Mouse (Mus musculus) cerebellum, postnatal 14 days (tissue): Measurements from ENCODE around the gene Nos2.
A peak's percentile ranks its signal among the peaks of the same experiment; 100 is the strongest.

Experiments used
- DNase-seq, 2 experiments: peaks; one replicate each; pipeline ENCODE4 v3.0.0; 2021; ENCODE audit warnings: mixed read lengths in 2 of 2

Nos2 gene

DNA sequence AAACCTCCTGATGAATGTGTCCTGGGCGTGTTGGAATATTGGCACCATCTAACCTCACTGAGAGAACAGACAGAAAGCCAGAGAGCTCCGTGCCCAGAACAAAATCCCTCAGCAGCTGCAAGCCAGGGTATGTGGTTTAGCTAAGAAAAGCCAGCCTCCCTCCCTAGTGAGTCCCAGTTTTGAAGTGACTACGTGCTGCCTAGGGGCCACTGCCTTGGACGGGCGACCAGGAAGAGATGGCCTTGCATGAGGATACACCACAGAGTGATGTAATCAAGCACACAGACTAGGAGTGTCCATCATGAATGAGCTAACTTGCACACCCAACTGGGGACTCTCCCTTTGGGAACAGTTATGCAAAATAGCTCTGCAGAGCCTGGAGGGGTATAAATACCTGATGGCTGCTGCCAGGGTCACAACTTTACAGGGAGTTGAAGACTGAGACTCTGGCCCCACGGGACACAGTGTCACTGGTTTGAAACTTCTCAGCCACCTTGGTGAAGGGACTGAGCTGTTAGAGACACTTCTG is at the start of gene Nos2:
Nos2 (plus strand) TSS at position 377 of the 529 bp plus-strand sequence.
- no peak for DNase-seq

DNA sequence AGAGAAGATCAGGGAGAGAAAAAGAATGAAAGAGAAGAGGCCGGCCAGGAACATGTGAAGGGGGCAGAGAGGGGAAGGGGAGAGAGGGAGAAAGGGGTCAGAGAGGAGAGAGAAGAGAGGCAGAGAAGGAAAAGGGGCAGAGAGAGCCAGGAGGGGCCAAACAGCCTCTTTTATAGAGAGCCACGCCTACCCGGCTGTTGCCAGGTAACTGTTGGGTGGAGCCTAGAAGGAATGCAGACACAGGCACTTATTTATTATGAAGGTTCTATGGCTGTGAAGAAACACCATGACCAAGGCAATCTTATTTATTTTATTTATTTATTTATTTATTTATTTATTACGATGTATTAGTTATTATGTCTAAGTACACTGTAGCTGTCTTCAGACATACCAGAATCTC is 49.7 kb upstream of the Nos2 start:
- DNase-seq, result no peak

DNA sequence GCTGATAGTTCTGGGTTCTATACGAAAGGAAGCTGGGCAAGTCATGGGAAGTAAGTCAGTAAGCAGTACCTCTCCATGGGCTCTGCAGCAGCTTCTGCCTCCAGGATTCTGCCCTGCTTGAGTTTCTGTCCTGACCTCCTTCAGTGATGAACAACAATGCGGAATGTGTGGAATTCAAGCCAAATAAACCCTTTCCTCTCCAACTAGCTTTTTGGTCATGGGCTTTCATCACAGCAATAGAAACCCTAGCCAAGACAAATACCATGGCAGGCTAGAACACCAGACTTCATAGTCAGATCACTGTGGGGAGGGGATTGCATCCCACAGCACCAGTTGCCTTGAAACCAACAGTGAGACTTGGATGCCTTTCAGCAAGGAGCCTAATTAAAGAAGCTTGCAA is 47.8 kb upstream of the Nos2 start:
- DNase-seq, result no peak

DNA sequence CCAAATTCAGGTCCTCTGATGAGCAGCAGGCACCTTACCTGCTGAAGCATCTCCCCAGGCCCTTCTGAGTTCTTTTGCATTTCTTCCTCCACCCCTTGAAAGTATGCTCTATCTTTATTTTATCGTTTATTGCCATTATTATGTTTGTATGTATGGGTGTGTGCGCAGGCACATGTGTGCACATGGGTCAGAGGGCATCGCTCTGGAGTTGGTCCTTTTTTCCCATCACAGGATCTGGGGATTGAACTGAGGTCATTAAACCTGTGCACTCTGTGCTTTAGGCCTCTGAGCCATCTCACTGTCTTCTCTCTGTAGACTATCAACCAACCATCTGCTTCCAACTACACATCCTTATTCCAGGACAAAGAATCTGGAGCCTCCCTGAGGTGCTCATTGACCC is 40.9 kb upstream of the Nos2 start:
- DNase-seq, result no peak

DNA sequence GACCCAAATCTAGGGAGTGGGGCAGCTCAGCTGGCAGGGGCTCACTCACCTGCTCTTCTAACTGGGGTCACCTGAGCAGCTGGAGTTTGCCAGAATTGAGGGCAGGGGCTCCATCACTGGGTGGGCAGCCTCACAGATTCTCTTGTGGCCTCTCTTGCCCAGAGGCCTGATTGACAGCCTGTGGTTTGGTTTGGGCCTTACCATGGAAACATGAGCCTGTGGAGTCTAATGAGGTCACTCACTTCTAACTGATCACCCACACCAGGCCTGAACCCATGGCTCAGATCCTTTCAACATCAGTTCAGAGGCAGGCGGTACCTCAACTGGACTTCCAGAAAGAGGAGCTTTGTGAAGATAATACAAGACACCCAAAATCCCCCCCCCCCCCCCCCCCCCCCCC is 33.9 kb upstream of the Nos2 start:
- peak in 1 of 2 experiments; percentile 5 for DNase-seq

DNA sequence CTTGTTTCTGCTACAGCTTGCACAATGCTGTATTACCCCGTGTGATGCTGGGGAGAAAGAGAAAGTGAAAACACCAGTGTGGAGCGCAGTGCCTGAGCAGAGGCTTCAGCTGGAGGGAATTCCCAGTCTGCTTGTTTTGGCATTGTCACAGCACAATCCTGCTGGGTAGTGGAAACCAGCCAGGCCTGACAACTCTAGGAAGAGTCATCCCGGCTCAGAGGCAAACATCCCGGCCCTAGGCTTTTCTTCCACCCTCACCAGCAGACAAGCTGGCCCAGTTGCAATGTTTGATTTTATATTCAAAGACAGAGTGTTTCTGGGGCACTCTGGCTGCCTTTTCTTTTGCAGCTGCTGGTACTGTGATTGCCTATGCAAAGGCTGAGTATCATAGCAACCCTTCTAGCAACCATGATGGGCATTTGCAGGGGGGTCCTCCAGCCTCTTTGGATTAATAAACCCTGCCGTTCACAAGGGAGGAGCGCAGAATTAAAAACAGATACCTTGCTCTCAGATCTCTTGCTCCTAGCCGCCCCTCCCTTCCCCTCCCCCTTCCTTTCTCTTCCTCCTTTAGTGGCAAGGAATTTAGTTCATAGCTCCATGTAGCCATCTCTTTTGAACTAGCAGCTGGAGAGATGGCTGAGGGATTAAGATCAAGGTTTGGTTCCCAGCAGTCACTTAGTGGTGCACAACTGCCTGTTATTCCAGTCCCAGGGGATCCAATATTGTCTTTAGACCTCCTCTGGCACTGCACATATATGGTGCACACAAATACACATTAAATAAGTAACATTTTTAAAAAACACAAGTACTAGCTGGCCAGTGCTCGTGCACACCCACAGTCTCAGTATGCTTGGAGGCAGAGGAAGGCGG is 33.2 kb upstream of the Nos2 start:
- peak; percentile 86 to 89 for DNase-seq

DNA sequence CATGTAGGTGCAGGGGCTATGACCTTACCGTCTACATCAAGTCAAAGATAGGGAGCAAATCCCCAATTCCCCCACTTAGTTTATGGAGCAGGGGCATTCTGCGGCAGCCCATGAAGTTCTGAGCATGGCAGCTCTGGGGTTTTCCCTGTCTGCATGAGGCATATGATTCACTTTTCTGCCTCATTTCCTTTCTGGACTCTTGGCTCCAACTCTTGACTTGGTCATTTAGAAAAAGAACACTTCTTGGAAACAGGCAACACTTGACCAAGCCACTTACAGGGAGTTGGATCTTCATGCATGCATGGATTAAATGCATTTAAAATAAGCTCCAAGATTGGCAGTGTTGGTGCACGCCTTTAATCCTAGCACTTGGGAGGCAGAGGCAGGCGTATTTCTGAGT is 31.4 kb upstream of the Nos2 start:
- DNase-seq, result no peak

DNA sequence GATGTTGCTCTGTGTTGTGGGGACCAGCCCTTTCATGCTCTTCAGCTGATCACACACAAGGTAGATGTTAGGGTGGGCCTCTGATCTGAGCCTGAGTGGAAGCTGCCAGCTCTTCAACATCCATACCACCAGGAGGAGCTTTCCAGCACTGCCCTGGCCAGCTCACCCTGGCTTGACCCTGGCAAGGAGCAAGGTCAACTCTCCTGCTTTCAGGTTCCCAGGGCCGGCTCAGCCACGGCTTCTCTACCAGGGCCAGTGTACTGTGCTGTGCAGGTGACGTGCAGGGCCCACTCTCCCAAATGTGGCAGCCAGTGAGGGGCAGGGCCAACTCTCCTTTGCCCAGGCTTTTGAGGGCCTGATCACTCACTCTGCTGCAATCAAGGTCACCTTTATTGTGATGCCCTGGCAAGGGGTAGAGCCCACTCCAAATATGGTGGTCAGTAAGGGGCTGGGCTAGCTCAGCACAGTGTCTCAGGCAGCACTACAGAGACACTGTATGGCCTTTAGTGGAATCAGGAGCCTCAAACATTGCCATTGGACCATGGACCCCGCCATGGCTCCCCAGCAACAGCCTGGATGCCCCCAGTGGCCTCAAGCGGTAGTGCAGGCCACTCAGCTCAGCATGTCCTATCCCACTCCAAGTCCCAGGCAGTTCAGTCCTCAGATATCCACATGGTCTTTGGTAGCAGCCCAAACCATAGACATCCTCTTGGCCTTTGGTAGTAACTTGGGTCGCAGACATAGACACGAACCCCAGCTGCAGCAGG is 24.0 kb upstream of the Nos2 start:
- peak; percentile 10 to 48 for DNase-seq

DNA sequence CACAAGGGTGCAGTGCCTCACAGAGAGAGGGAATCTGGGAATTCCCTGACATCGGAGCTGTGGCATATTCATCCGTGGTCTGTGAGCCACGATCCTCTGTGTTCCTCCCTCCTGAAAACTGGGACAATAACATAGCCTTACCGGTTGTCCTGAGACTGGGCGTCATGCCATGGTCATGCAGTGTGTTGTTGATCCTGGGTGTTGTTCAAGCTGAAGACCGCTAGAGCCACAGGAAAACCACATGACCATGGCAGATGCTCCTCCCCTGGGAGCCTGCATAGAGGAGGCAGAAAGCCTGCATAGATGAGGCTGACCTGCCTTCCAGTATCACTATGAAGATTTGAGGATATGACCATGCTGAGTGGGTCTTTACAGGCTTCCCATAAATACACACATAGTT is 5.1 kb upstream of the Nos2 start:
- peak; percentile 55 to 67 for DNase-seq

DNA sequence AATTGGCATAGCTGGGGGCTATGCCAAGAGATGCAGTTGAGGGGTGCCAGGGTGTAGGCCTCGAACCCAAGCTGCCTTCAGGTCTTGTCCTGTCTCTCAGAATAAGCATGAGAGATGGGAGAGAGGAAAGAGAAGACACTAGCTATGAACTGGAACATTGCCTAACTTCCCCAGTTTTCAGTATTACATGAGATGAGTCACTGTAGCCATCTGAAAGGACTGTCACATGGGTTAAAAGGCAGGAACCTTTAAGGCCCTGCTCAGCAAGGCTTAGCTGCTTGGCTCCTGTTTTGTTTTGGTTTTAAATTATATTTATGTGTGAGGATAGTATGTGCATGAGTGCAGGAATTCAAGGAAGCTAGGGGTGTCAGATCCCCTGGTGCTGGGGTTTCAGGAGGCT is 4.2 kb upstream of the Nos2 start:
- DNase-seq, result no peak

DNA sequence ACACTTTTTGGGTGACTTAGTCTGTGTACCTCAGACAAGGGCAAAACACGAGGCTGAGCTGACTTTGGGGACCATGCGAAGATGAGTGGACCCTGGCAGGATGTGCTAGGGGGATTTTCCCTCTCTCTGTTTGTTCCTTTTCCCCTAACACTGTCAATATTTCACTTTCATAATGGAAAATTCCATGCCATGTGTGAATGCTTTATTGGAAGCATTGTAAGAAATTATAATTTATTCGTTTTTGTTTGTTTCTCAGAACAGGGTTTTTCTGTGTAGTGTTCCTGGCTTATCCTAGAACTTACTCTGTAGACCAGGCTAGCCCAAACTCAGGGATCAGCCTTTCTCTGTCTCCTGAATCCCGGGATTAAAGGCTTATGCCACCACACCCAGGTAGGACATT is 842 bp upstream of the Nos2 start:
- no peak for DNase-seq

DNA sequence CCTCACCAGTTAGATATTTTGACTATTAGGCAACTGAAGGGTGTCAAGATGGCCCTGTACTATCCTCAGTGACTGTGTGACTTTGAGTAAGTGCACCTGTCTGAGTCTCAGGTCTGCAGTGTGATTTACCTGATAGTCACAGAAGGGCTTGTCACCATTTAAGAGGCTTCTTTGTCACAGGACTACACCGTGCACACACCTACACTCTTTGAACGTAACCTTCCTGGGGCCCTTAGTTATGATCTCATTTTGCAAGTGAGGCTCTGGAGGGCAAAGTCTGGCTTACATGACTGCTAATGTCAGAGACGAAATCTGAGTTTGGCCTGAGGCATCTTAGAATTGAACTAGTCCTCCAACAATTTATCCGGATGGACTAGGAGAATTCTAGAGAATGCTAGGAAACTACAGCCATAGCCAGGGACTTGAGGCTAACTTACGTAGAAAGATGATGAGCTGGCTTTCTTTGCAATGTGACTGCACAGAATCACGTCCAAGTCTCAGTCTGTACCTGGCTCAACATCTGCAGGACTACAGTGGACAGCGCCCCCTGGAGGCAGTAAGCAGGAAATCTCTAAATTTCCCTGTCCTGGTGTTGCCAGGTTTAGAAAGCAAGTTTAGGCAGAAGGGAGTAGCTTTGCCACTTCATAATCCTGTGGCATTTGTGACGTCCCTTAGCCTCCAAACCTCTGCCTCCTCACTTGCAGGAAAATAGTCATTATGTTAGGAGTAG is 2.3 kb downstream of the Nos2 start:
- DNase-seq, result peak; percentile 25 to 36

DNA sequence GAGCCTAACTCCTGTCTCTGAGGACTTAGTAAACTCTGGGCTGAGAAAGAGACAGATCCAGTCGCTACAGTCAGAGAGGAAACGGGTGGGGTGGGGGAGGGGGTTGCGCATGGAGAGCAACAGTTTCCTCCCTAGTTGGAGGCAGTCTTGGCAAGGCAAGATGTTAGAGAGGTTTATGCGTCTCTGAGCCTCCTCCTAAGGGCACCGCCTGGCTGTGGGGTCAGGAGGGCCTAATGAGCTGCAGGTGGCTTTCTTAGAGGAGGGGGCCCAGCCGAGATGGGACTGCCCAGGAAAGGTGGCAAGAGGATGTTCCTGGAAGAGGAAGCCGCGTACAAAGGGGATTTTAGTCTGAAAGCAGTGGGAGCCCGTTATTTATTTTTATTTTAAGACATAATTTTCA is 3.5 kb downstream of the Nos2 start:
- no peak for DNase-seq

DNA sequence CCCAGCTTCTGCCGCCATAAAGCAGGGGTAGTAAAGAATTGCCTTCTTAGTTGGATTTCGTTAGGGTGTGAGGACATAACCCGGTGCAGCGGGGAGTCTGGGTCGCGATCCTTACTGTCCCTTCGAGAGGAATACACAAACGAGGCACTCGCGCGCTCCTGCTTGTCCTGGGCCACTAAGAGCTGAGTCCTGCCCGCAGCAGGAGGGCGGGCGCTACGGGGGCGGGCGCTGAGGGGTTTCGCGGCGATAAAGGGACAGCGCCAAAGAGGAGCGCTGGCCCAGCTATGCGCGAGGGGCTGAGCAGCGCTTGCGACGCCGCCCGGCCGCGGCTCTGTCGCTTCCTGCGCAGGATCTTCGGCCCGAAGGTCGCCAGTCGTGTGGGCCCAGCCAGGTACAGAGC is 4.3 kb downstream of the Nos2 start:
- peak; percentile 13 to 16 for DNase-seq

DNA sequence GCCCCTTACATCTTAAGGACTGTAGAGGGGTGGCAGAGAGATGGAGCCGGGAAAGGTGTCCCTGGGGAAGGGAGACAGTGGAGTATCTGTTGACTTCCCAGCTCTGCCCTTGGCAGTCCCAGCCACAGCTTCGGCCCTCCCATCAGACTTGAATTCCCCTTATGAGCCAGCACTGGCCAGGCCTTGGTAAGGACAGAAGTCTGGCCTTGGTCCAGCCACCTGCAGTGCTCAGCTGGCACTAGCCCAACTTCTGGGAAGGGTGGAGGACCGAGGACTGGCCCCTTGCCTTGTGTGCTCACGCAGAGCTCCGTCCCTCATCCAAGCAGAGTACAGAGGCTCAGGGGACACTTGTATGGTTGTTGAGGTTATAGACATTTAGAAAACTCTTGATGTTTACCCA is 8.8 kb downstream of the Nos2 start:
- DNase-seq, result peak; percentile 99 to 100

DNA sequence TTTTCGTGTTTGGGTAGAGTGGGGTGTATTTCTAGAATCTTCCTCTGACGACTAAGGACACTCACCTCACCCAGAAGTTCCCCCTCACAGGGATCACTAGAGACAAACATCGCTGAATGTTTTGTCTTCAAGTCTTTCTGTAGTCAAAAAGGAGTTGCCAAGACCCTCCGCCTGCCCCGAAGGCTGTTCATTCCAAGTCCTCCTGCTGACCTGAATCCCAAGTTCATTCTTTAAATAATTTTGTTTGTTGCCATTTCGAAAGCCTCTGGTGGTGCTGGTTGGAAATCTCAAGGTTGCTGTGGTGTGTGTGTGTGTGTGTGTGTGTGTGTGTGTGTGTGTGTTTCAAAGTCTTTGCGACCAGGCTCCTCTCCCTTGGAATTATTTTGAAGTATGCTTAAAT is 13.7 kb downstream of the Nos2 start:
- no peak for DNase-seq

DNA sequence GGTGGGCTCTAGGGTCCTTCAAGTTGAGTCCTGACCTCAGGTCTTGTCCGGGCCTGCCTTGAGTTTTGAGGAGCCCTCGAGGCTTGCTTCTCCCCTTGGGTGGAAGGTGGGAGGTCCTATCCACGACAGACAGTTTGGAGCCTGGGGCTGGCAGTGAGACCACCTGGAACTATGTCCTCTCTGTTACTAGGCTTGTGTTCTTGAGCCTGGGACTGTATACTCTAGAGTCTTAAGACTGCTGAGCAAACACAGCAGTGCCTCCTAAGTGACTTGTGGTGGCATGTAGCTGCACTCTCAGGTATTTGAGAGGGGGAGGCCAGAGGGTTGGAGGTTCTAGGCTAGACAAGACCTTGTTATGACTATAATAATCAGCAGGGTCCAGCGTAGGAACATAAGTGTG is 14.1 kb downstream of the Nos2 start:
- no peak for DNase-seq

DNA sequence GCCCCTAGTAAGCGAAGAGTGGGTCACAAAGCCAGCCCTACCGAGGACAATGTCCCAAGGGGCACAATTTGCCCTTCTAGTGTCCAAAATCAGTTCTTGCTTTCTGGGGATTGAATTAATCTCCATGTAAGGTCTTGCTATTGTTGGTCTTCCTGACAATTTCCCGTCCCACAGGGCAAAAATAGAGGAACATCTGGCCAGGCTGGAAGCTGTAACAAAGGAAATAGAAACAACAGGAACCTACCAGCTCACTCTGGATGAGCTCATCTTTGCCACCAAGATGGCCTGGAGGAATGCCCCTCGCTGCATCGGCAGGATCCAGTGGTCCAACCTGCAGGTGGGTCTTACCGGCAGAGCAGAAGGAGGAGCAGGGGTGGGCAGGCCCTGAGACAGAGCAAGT is 14.6 kb downstream of the Nos2 start:
- no peak for DNase-seq

DNA sequence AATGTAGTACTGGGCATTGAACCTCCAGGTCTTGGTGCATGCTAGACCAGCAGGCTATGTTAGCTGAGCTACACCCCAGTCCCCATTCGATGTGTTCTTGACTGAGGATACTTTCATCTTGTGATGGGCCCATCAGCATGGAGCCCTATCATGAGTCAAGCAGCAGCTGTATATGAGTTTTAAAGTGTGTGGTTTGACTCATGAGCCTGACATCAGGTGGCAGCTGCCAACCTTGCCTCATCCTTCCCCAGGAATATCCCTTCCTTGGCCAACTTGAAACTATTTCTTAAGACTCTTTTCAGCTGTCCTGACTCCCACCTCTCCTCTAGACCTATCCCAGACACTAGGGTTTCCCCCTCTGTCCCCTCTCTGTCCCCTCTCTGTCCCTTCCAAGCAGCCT is 22.5 kb downstream of the Nos2 start:
- no peak for DNase-seq

DNA sequence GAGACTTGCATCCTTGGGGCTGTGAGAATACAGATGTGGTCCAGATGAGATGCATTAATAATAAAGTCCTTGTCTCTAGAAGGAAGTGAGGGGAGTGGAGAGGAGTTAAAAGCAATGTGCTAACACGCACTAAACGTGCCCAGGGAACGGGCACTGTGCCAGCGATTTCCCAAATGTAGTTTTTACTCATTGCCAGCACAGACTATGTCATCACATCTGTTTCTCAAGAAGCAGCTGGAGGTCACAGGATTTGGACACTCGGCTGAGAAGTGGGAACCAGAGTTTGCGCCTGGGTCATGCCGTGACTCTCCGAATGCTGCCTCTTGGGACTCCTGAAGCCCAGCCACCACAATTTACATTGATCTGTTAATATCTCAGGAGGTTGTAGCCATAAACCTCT is 29.8 kb downstream of the Nos2 start:
- no peak for DNase-seq

DNA sequence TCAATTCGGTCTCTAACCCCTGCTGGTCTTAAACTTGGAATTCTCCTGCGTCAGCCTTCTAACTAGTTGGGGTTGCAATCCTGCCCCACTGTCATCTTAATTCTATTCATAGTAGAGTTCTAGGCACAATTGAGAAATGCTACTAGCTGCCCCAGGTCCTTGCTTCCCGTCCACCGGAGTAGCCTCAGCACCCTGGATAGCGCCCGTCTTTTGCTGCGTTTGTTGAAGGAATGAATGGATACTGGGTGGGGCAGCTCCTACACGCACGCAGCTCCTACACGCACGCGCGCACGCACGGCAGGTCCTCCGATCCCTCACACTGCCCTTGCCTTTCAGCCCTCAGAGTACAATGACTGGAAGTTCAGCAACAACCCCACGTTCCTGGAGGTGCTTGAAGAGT is 31.9 kb downstream of the Nos2 start:
- DNase-seq, result no peak

DNA sequence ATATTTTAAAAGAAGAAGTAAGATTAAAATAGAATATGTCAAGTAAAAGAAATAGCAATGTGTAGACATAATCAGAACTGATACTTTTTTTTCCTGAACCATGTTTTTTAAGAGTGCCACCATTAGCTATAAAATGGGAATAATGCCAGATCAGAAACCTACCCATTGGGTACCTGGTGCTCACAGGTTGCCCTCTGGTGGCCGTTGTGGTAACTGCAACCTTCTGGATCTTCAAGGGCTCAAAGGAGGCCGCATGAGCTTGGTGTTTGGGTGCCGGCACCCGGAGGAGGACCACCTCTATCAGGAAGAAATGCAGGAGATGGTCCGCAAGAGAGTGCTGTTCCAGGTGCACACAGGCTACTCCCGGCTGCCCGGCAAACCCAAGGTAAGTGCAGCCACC is 35.7 kb downstream of the Nos2 start:
- peak; percentile 92 to 94 for DNase-seq

DNA sequence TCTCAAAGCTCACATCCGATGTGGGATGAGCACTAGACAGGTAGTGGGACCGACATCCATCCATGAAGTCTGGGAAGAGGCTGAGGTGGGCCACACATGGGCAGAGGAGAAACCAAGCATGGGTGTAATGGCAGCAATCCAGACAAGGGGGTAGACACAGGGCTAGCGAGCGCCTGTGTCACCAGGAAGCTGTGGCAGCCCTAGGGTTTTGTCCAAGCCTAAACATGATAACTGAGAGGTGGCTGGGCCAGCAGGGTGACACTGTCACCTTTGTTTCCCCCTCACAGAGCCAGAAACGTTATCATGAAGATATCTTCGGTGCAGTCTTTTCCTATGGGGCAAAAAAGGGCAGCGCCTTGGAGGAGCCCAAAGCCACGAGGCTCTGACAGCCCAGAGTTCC is 38.8 kb downstream of the Nos2 start:
- DNase-seq, result no peak
